Mouse (Mus musculus): ENCODE measurements around the gene Prss12. TPM values are rescaled to one million over a fixed set of nuclear protein-coding genes. Genes with fewer than 3 reads are reported as not detected.

The Prss12 gene
- polyA plus RNA-seq, 1 experiment from 2014 or later = 3.1 TPM

DNA sequence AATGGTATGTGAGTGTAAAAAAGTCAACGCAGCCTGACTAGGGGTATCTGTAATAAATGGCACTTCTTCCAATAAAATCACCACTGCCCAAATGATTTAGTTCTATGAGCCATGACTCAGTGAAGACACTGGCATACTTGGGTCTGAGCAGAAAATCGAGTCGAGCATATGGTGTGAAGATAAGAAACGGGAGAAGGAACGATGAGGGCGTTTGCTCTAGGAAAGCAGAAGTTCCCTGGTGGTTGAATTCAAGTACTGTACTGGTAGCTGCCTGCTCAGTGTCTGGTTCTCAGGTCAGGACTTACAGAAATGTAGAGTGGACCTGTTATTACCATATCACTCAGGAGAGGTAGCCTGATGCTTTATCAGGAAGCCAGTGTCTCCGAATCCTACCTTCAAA is 6.2 kb upstream of the Prss12 start:
- Histone ChIP-seq H3K4me3 (ENCODE audit: low read depth, low read length) (no peak overlapping the region), H3K9ac (ENCODE audit: low read length) (no peak overlapping the region), H3K9me3 (ENCODE audit: control insufficient read depth, low read length) (no peaks in the 10 kb centered on the region), H3K27me3 (ENCODE audit: control insufficient read depth, insufficient read depth, low read length) (no peaks in the 10 kb centered on the region), H3K4me2 (replicated peaks; ENCODE audit: low read depth) (no peak overlapping the region), H3K36me3 (ENCODE audit: control insufficient read depth, insufficient read depth, low read length) (no peaks in the 10 kb centered on the region), H3K27ac (replicated peaks) (no peak overlapping the region), H3K4me1 (replicated peaks; ENCODE audit: control insufficient read depth, insufficient read depth) (no peaks in the 10 kb centered on the region)
- ATAC-seq (ENCODE audit: low FRiP score, low TSS enrichment) (no peak), DNase-seq (ENCODE audit: low spot score) (no peak)
- 84% methylated on average over 7 of the region's 7 CpGs for WGBS
- TF ChIP-seq EP300 (optimal IDR thresholded peaks at IDR 0.05) (no peak), CTCF (IDR thresholded peaks at IDR 0.05; ENCODE audit: low read depth) (no peak)

DNA sequence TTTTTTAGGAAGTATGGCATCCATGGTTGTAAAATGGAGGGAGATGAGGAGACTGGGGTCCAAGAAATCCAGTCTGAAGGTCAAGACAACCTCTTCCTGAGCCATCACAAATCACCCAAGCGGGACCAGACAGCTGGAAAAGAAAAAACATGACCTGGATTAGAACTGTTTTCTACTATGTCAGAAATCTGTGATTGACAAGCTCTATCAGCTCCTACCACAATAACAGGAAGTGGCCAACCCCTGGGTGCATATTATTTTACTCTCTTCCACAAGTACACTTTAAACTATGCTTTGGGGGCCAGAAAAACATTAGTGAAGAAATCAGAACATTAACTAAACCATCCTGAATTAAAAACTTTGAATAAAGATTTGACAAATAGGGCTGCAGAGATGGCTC is 2.2 kb upstream of the Prss12 start:
- TF ChIP-seq CTCF (IDR thresholded peaks at IDR 0.05; ENCODE audit: low read depth) (no peak), EP300 (optimal IDR thresholded peaks at IDR 0.05) (no peak)
- no peaks in the 10 kb centered on the region for H3K9me3 ChIP-seq (ENCODE audit: control insufficient read depth, low read length)
- DNase-seq (ENCODE audit: low spot score) = no peak
- H3K4me3 ChIP-seq (ENCODE audit: low read depth, low read length) = no peak overlapping the region
- no peaks in the 10 kb centered on the region for H3K36me3 ChIP-seq (ENCODE audit: control insufficient read depth, insufficient read depth, low read length)
- no peak overlapping the region for H3K27ac ChIP-seq (replicated peaks)
- 83% methylated on average over 1 of the region's 1 CpGs for WGBS
- no peak overlapping the region for H3K9ac ChIP-seq (ENCODE audit: low read length)
- H3K4me2 ChIP-seq (replicated peaks; ENCODE audit: low read depth) = no peak overlapping the region
- no peaks in the 10 kb centered on the region for H3K4me1 ChIP-seq (replicated peaks; ENCODE audit: control insufficient read depth, insufficient read depth)
- no peak for ATAC-seq (ENCODE audit: low FRiP score, low TSS enrichment)
- peaks cover 6% of the 10 kb centered on the region; the same call in 1 of the 2 replicates for H3K27me3 ChIP-seq (ENCODE audit: control insufficient read depth, insufficient read depth, low read length)

GRCm38 (mm10) chr3:123447538-123448059 is 886 bp downstream of the Prss12 start:
- H3K27ac ChIP-seq (replicated peaks) = no peak overlapping the region
- WGBS = 4% methylated on average over 13 of the region's 13 CpGs

GRCm38 (mm10) chr3:123448096-123448495 is 1.4 kb downstream of the Prss12 start:
- H3K4me2 ChIP-seq (replicated peaks; ENCODE audit: low read depth) = peak overlapping the region; percentile 100
- 6% methylated on average over 10 of the region's 10 CpGs for WGBS

More at GRCm38 (mm10) chr3:123447538-123448059, 886 bp downstream of the Prss12 start:
- peak overlapping the region; percentile 69 for H3K4me3 ChIP-seq (ENCODE audit: low read depth, low read length)
- H3K4me2 ChIP-seq (replicated peaks; ENCODE audit: low read depth) = peak overlapping the region; percentile 100
- peak overlapping the region; percentile 59 for H3K9ac ChIP-seq (ENCODE audit: low read length)
- H3K9me3 ChIP-seq (ENCODE audit: control insufficient read depth, low read length) = no peaks in the 10 kb centered on the region
- DNase-seq (ENCODE audit: low spot score) = no peak
- peaks cover 6% of the 10 kb centered on the region; the same call in 1 of the 2 replicates for H3K27me3 ChIP-seq (ENCODE audit: control insufficient read depth, insufficient read depth, low read length)
- no peak for TF ChIP-seq EP300 (optimal IDR thresholded peaks at IDR 0.05)
- TF ChIP-seq CTCF (IDR thresholded peaks at IDR 0.05; ENCODE audit: low read depth) = no peak
- no peaks in the 10 kb centered on the region for H3K4me1 ChIP-seq (replicated peaks; ENCODE audit: control insufficient read depth, insufficient read depth)
- H3K36me3 ChIP-seq (ENCODE audit: control insufficient read depth, insufficient read depth, low read length) = no peaks in the 10 kb centered on the region
- ATAC-seq (ENCODE audit: low FRiP score, low TSS enrichment) = no peak

GRCm38 (mm10) chr3:123450107-123450506 is 3.4 kb downstream of the Prss12 start:
- peaks cover 6% of the 10 kb centered on the region; the same call in 1 of the 2 replicates for H3K27me3 ChIP-seq (ENCODE audit: control insufficient read depth, insufficient read depth, low read length)
- no peaks in the 10 kb centered on the region for H3K36me3 ChIP-seq (ENCODE audit: control insufficient read depth, insufficient read depth, low read length)
- H3K27ac ChIP-seq (replicated peaks) = no peak overlapping the region
- DNase-seq (ENCODE audit: low spot score) (no peak), ATAC-seq (ENCODE audit: low FRiP score, low TSS enrichment) (no peak)
- WGBS = 68% methylated on average over 6 of the region's 6 CpGs
- no peak overlapping the region for H3K4me2 ChIP-seq (replicated peaks; ENCODE audit: low read depth)
- no peak overlapping the region for H3K4me3 ChIP-seq (ENCODE audit: low read depth, low read length)
- TF ChIP-seq CTCF (IDR thresholded peaks at IDR 0.05; ENCODE audit: low read depth) (no peak), EP300 (optimal IDR thresholded peaks at IDR 0.05) (no peak)
- no peaks in the 10 kb centered on the region for H3K9me3 ChIP-seq (ENCODE audit: control insufficient read depth, low read length)
- H3K4me1 ChIP-seq (replicated peaks; ENCODE audit: control insufficient read depth, insufficient read depth) = no peaks in the 10 kb centered on the region
- H3K9ac ChIP-seq (ENCODE audit: low read length) = no peak overlapping the region

More at GRCm38 (mm10) chr3:123448096-123448495, 1.4 kb downstream of the Prss12 start:
- DNase-seq (ENCODE audit: low spot score) (peak; percentile 20), ATAC-seq (ENCODE audit: low FRiP score, low TSS enrichment) (no peak)
- peaks cover 6% of the 10 kb centered on the region; the same call in 1 of the 2 replicates for H3K27me3 ChIP-seq (ENCODE audit: control insufficient read depth, insufficient read depth, low read length)
- H3K27ac ChIP-seq (replicated peaks) = no peak overlapping the region
- no peaks in the 10 kb centered on the region for H3K4me1 ChIP-seq (replicated peaks; ENCODE audit: control insufficient read depth, insufficient read depth)
- TF ChIP-seq CTCF (IDR thresholded peaks at IDR 0.05; ENCODE audit: low read depth) (no peak), EP300 (optimal IDR thresholded peaks at IDR 0.05) (no peak)
- H3K4me3 ChIP-seq (ENCODE audit: low read depth, low read length) = peak overlapping the region; percentile 69
- no peaks in the 10 kb centered on the region for H3K9me3 ChIP-seq (ENCODE audit: control insufficient read depth, low read length)
- no peaks in the 10 kb centered on the region for H3K36me3 ChIP-seq (ENCODE audit: control insufficient read depth, insufficient read depth, low read length)
- no peak overlapping the region for H3K9ac ChIP-seq (ENCODE audit: low read length)

DNA sequence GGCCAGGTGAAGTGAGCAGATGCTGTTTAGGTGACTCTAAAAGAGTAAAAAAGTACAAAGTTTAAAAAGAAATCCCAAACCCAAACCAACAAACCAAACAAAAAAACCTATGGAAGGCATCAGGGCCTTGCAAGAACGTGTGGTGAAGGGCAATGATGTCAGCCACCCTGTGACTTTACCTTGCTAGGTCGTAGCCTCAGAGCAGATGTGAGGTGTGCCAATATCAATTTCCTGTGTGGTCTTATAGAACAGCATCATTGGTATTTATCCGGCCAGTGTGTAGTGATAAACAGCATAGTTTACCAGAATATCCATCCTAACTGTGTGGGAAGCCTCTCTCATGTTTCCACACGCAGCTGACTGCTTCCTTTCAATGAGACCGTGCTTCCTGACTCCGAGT is 6.2 kb downstream of the Prss12 start:
- Histone ChIP-seq H3K27me3 (ENCODE audit: control insufficient read depth, insufficient read depth, low read length) (no peaks in the 10 kb centered on the region), H3K4me1 (replicated peaks; ENCODE audit: control insufficient read depth, insufficient read depth) (no peaks in the 10 kb centered on the region), H3K27ac (replicated peaks) (no peak overlapping the region), H3K9me3 (ENCODE audit: control insufficient read depth, low read length) (no peaks in the 10 kb centered on the region), H3K9ac (ENCODE audit: low read length) (no peak overlapping the region), H3K36me3 (ENCODE audit: control insufficient read depth, insufficient read depth, low read length) (no peaks in the 10 kb centered on the region), H3K4me2 (replicated peaks; ENCODE audit: low read depth) (no peak overlapping the region), H3K4me3 (ENCODE audit: low read depth, low read length) (no peak overlapping the region)
- TF ChIP-seq CTCF (IDR thresholded peaks at IDR 0.05; ENCODE audit: low read depth) (no peak), EP300 (optimal IDR thresholded peaks at IDR 0.05) (no peak)
- no peak for ATAC-seq (ENCODE audit: low FRiP score, low TSS enrichment)
- no peak for DNase-seq (ENCODE audit: low spot score)
- 53% methylated on average over 6 of the region's 6 CpGs for WGBS
